Mouse (Mus musculus): Measurements from ENCODE around the gene Zdhhc19.

Gene Zdhhc19

DNA sequence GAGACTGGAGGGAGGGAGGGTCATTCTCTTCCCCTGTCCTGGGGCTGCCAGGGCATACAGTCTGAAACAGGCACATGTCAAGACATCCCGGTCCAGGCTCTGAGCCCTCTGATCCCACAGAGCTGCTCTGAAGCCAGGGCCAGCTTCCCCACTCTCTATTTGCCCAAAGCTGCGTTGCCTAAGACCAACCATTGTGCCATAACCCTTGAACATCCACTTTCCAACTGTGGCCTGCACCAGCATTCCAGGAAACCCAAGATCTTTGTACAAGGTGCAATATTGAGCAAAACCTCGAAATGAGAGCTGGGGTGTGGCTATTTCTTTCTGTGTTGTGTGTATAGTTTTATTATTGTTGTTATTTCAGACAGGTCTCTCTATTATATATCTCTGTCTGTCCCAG, 59.5 kb downstream of the Zdhhc19 start:
- no peak for DNase-seq

DNA sequence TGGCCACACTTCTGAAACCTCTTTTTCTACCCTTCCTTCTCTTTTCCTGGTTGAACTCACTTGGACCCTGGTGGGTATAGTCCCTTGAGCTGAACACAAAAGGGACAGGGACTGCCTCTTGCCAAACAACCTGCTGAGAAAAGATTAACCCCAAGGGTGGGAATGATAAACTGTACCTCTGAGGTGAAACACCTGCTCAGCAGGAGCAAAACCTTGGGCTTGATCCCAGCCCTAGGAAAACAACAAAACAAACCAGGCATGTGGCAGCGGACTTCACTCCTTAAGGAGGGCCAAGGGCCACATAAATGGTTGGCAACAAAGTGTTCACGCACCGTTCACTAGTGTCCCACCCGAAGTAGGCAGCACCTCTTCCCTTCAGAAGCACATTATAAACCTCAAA, 63.4 kb downstream of the Zdhhc19 start:
- no peak for DNase-seq

DNA sequence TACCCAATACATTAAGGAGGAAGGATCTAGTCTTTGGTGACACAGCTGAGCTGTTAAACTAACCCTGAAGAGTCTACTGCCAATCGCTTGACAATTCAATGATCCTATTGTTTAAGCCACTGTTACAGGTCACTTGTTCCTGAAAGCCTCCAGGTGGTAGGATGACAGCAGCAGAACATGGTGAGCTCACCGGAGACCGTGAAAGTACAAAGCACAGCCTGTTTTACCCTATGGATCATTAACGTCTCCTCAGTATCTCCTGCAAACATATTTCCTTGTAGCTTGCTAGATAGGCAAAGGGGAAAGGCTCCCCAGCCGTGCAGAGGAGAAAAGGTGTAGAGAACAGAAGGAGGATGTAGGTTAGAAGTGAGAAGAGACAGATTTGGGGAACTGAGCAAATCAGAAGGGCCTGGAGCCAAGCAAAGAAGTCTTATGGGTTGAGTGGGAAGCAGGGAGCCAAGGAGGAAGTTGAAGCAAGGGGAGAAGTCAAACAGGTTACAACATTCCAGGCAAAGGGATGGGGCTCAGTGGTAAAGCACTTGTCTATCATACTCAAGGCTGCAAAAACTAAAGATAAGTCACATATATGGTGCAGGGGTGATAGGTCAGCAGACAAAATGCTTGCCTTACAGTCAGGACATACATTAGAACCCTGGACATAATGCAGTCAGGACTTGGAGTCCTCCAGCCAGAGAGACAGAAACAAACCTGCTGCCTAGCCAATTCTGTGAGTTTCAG, 67.2 kb downstream of the Zdhhc19 start:
- no peak for DNase-seq

DNA sequence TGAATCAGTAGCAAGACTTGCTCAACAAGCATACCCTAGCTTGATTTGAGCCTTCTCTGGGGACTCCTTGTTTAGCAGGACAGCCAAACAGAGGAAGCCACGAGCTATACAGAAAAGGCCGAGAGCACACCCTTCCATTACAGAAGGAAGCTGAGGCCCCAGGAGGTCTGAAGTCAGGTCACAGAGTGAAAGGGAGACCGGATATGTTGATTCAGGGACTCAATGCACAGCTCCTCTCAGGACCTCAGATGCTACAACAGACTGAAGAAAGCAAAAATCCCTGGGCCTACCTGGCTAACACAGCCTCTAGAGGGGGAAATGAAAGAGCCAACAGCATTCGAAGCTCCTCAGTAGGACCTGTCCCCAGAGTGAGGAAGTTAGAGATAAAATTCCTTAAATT, 71.2 kb downstream of the Zdhhc19 start:
- no peak for DNase-seq

DNA sequence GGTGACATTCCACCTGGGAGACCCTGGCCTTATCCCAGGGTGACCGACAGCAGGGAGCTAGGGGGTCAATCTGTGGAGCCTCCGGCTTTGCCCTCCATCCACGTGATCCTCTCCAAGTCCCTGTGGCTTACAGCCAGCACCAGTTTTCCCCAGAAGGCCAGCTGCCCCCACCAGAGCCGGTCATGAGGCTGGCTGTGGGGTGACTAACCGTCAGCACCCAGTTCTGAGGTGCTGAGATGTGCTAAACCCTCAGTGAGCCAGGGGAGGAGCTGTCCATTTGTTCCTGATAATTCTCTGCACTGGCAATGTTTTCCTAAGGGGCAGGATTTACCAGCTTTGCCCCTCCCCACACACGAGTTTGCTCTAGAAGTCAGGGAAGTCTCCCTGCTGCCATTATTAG, 72.3 kb downstream of the Zdhhc19 start:
- no peak for DNase-seq

DNA sequence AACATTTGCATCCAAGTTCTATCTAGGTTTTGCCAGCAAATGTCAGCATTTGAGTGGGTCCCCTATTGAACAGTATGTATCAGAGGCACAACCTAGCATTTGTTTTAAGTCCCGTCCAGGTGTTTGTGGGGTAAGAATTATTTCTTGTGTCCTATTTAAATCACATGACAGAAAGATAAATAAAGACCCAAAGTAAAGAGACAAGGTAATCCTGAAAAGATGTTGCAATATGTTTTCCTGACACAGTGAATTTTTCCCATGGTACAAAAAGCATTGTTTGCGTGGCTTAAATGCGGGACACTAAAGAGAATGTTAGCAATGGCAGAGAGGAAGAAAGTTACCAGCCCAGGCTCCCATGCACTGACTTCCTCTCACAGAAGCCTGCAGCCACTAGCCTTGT, 74.0 kb downstream of the Zdhhc19 start:
- DNase-seq = no peak

DNA sequence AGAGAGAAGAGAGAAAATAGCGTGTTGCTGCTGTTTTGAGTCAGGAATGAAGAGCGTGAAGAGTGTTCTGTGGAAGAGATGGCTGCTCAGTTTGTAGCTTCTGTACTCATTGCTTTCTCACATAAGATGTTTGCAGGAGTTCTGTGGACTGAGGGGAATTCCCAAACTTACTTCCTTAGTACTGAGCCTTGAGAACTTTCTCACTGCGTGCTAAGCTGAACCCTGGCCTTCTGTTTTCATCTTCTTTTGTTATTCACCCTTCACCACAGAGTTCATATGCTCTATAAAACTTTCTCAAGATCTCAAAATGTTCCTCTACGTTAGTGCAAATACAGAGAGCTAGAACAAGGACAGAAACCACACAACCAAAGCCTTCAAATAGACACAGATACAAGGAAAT, 76.5 kb downstream of the Zdhhc19 start:
- no peak for DNase-seq

- DNase-seq = no peak
These were observed 90.4 kb downstream of the Zdhhc19 start for GRCm38 (mm10) chr16:32586482-32586881.

DNA sequence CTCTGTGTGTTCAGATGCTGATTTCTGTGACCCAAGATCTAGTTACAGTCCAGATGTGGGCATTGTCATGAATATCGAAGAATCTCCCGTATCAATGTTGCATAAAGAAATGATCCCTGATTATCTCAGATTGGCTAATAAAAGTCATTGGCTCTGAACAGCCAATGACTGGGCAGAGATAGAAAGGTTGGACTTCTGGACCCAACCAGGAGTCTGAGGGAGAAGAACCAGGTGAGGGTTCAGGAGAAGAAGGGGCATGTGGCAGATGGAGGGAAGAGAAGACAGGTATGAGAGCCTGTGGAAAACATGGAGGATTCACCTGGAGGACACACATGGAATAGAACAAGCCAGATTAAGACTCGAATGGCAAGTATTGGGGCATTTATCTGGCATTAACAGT, 92.5 kb downstream of the Zdhhc19 start:
- no peak for DNase-seq

DNA sequence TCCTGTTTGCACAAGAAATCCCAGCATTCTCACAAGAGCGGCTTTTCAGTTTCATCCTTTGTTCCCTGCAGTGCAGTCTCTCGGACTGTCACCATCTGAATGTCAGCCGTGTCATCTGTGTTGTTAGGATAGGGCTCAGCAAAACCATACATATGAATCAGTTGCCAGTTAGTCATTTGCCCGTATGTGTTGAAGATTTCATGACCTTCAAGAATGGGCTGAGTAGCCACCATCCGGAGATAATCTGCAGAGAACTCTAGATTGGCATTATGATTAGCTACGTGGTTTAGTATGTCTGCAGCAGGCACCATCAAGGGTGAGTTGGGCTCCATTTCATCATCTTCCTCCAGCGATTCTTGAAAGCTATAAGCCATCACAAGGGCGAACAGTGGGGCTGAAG, 95.5 kb downstream of the Zdhhc19 start:
- no peak for DNase-seq

GRCm38 (mm10) chr16:32593283-32593805, 97.3 kb downstream of the Zdhhc19 start:
- DNase-seq = no peak

DNA sequence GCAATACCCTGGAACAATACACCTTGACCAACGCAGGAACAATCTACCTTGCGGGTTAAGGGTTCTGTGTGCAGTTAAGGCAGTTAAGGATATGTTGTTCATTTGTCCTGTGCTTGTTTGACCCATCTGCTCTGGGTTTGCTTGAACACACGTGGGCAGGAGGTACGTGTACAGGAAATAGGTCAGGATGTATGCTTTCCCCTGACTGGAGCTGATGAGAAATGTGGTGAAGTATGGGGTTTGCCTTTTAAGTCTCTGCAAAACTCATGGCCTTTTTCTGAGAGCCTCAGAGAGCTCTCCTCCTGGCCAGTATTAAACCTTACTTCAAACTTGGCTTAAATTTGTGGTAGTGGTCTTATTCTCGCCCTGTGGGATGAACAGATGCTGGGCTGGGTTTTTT, 97.9 kb downstream of the Zdhhc19 start:
- DNase-seq = no peak

DNA sequence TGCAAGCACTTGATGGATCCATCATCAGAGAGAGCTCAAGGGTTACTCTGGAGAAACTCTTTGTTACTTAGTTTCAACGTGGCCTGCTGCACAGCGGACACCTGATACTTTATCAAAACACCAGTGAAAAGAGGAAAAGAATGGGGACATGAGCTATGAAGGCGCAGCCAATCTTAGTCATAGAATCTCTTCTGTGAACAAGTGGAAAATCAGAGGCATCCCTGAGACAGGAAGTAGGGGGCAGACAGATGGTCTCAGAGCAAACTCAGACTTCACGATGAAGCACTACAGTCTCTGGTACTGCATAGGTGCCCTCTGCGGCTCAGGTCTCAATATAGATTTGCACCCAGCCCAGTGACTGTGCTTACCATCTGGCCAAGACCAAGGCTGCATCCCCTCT, 98.6 kb downstream of the Zdhhc19 start:
- no peak for DNase-seq

- DNase-seq = no peak
These were observed 99.2 kb downstream of the Zdhhc19 start for GRCm38 (mm10) chr16:32595142-32595855.

GRCm38 (mm10) chr16:32597909-32598381, 101.9 kb downstream of the Zdhhc19 start:
- DNase-seq = peak; percentile 3

GRCm38 (mm10) chr16:32599151-32599550, 103.1 kb downstream of the Zdhhc19 start:
- no peak for DNase-seq

DNA sequence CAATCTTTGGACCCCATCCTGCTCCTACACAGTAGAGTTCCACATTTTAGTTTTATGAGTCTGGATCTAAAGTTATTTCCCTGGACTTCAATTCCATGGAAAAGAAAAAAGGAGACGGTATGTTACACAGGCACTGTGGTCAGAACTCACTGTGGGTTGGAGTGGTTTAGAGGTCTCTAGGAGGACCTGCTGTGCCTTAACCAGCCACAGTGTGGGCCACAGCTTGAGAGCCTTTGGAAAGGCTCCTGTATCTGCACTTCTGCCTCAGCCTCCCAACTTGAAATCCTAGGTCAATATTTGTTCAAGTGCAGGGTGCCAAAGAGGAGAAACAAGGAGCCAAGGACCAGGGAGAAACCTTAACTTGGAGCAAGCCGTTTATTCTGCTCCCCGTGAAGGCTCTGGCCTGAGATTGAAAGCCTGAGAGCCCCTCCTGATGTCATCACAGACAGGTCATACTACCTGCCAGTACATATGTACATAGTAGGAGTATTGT, 106.2 kb downstream of the Zdhhc19 start:
- DNase-seq = no peak

DNA sequence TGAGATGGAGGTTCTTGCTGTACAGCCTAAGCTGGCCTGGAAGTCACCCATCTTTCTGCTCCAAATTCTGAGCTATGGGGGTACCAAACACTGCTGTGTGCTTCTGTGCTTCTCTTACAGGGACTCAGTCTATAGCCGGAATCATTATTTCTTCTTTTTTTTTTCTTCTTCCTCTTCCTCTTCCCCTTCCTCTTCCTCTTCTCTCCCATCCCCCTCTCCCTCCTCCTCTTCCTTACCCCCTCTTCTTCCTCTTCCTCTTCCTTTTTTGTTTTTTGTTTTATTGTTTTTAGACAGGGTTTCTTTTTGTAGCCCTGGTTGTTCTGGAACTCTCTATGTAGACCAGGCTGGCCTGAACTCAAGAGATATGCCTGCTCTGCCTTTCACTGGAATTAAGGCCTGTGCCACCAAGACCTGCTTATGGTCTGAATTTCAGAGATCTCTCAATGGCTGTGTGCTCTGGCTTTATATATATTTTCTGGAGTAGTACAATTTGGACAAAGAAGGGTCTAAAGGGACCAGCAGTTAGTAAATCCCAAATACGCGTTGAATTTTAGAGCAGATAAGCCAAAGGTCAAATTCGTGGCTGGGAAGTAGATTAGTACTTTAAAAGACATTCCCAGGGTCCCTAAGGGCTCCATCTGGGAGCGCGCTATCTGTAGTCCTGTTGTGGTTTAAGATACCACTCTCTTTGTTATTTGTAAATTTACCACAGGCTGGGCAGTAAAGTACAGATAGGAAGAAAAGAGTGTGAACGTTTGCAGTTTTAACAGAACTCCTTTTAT, 111.7 kb downstream of the Zdhhc19 start:
- DNase-seq = peak; percentile 14

GRCm38 (mm10) chr16:32608344-32608711, 112.3 kb downstream of the Zdhhc19 start:
- DNase-seq = no peak

DNA sequence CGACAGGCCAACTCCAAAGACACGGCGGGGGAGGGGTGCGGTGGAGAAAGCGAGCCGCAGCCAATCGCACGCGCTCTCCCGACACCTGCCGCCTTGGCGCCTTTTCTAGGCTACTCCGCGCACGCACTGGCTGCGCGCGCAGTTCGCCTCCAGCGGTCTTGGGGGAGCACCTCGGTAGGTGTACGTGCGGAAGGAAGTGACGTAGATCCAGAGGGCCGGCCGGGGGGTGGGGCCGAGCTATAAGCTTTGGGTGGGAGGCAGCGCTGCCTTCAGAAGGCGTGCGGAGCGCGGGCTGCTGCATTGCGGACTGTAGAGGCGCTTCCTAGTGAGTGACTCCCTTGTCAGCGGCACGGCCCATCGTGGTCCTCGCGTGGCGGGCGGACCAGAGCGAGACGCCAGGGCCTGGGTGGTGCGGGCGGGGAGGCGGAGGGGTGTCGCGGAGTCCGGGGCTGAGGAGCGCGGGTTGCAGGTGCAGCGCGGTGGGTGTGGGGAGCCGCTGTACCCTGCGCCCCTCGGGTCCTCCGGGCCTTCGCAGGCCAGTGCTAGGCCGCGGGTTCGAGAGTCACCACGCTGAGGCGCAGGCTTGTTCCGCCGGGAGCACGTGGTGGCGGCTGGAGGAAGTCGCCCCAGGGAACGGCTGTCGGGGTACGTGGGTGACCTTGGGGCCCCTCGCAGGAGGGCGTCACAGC, 112.8 kb downstream of the Zdhhc19 start, which contains the start of gene Tfrc:
Gene Tfrc, plus strand, starts transcription at position 209 of the 689 bp plus-strand sequence.
- DNase-seq = peak; percentile 100

DNA sequence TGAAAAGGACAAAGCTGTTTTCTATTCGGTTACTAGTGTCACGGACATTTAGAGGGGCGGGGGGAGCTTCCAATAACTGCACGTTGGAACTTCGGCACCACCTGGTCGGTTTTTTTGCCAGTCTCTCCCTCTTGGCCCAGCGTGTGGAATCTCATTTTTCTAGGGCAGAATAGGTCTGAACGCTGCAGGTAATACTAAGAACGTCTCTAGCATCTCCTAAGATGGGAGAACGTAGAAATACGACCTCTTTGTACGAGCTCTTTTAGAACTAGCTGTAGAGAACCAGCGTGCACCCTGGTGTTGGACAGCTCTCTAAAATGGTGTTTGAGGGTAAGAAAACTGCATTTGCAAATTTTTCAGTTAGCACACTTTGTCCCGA, 113.3 kb downstream of the Zdhhc19 start:
- no peak for DNase-seq

- no peak for DNase-seq
These were observed 114.6 kb downstream of the Zdhhc19 start for GRCm38 (mm10) chr16:32610460-32611255.

Measured in embryo, embryonic 11 days (tissue).